Mouse (Mus musculus): ENCODE measurements around the gene Chmp6.

The Chmp6 gene

DNA sequence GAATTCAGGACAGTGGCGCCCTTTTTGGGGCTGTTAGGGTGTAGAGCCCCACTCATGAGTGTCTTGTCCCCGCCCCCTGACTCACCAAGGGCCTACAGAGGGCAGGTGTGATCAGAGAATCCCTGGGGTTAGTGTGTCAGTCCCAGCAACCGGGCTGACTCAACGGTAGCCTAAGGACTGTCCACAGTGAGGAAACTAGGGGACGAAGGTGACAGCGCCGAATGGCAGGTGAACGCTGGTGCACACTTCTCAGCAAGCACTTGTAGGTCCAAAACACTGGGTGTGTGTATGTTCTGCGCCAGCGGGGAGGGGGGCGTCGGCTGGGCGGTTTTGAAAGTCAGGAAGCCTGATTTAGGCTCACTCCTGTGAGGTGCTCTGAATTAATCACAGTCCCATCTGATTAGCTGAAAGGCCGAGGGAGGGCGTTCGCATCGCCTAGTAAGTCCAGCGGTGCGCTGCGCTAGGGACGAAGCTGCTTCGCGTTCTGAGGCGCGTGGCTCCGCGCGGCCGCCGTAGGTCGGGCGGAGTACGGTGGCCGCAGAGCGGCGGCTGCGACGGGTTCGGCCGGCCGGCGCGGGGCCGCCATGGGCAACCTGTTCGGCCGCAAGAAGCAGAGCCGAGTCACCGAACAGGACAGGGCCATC, at the start of gene Chmp6:
Chmp6 (plus strand) TSS at position 151 of the 644 bp plus-strand sequence.
- DNase-seq (ENCODE audit: low spot score): peak; percentile 72

DNA sequence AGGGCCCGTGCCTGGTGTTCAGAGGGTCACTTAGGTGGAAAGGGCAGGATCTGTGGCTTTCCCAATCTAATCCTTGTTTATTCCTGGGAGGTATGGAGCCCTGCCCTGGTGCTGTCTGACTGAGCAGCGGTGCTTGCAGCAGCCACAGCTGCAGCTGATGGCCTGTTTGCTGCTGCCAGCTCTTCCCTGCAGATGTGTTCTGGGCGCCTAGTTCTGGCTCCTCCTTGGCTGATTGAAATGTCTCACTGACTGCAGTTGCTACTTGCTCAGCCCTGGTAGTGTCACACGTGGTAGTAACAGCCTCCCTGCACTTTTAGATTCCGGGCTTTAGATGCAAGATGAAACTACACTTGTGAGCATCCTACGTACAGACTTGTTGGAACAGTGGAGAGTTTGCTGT, 46.4 kb upstream of the Chmp6 start:
- DNase-seq (ENCODE audit: low spot score): no peak

DNA sequence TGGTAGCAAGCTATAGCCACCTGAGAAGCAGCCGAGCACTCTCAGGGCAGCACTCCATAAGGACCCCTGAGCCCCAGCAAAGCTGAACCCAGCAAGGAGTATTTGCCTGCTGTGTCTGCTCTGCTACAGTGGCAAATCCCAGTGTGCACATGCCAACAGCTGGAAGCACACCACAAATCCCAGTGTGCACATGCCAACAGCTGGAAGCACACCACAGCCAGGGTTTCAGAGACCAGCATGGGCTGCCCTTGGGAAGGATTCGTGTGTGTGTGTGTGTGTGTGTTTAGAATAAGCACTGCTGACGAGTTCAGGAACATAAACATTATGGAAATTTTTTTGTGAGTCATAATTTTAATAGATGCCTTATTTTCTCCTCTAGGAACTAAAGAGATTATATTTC, 45.1 kb upstream of the Chmp6 start:
- DNase-seq (ENCODE audit: low spot score): no peak

DNA sequence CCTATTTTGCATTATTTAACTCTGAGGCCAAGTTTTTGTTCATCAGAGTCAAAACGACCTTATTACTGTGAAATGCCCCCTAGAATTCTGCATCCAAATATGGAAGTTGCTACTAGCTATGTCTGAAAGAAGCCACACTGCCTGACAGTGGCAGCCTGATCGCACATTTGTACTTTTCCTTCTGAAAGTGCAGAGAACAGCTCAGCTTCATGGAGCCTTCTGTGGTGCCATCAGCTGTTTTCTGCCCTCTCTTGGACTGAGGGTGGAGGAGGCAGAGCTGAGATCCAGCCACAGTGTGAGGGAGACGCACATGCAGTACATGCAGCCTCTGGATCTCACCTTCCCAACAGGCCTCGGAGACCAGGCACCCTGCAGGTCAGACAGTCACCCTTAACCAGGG, 44.7 kb upstream of the Chmp6 start:
- no peak for DNase-seq (ENCODE audit: low spot score)

DNA sequence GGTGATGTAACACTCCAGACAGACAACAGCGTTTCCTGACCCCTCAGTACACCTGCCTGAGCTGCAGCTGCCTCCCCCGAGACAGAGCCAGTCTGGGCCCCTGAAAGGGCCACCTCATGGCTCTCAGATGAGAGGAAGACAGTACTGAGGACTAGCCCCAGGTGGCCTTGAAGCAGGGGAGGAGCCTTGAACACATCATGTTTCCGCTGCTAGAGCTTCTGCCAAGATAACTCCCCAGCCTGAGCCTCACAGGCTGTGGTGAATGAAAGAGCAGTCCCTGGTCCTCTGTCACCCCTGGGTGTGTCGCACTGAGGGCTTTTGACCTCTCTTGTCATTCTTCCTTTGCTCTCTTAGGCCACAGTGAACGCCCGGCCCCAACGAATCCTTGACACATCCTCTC, 42.1 kb upstream of the Chmp6 start:
- no peak for DNase-seq (ENCODE audit: low spot score)

DNA sequence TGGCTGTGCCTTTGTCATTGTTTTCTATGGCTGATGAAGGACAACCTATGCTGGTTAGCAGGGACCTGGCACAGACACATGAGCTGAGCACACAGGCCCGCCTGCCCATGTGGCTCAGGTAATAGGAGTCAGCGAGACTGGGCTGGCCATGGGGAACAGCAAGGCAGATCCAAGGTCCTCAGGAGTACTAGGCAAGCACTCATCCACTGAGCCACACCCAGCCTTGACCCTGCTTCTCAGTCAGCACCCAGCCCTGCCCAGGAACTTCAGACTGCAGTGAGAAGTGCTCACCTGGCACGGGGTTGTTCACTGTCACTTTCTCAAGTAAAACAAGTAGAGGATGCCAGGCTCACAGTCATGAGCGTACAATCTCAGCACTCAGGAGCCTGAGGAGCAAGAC, 39.6 kb upstream of the Chmp6 start:
- DNase-seq (ENCODE audit: low spot score): no peak

DNA sequence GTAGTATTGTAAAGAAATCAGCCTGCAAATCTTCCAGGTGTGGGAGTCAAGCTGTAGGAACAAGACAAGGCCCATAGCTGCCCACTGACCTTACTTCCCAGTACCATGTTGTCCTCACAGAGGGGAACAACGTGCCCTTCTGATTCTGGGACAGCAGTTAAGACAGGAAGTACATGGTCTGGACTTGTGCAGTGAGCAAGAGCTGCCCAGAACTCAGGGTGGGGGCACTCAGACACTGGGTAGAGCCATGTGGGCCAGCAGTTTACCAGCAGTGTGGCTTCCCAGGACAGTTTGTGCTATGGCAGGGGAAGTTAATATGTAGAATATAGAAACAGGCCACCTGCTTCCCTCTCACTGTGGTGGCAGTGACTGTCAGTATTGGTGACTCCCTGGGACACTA, 38.4 kb upstream of the Chmp6 start:
- no peak for DNase-seq (ENCODE audit: low spot score)

DNA sequence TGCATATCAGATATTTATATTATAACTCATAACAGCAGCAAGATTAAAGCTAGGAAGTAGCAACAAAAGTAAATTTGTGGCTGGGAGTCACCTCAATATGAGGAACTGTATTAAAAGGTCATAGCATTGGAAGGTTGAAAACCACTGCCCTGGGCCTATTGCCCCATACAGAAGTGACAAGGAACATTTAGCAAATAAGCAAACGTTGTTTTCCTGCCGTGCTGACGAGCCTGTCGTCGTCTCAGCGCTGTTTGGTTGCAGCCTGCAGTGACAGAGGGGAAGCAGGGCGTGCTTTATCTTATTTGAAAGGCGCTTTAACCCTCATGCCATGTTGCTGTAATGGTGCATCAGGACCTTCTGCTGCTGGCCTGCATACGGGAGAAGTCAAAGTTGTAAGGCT, 37.6 kb upstream of the Chmp6 start:
- no peak for DNase-seq (ENCODE audit: low spot score)

DNA sequence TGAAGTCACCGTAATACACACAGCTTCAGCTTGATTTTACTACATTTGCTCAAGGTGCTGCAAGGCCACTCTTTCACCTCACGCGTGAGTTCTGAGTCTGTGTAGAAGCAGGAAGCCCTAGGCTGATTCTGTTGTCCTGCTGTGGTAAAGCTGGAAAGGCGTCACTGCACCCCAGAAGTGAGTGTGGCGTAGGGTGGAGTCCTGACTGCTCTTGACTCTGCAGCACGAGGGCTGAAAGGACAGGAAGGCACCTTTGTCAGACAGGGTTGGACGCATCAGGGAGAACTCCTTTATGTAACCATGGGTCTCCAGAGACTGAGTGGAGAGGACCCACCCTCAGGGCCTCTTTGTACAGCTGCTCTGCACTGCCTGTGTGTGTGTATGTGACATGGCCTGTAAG, 36.1 kb upstream of the Chmp6 start:
- no peak for DNase-seq (ENCODE audit: low spot score)

DNA sequence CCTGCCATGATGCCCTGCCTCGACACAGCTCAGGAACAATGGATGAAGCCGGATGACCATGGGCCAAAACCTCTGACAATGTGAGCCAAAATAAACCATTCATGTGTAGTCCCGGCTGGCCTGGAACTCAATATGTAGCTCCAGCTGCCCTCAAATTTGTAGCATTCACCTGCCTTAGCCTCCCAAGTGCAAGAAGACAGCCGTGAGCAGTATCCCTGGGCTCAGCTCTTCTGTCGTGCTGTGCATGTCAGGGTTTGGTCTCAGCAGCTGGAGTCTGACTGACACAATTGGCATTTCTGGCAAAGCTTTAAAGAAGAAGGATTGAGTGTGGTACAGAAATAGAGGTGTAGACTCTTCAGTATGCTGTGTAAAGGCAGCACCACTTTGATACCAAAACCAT, 33.7 kb upstream of the Chmp6 start:
- DNase-seq (ENCODE audit: low spot score): no peak

DNA sequence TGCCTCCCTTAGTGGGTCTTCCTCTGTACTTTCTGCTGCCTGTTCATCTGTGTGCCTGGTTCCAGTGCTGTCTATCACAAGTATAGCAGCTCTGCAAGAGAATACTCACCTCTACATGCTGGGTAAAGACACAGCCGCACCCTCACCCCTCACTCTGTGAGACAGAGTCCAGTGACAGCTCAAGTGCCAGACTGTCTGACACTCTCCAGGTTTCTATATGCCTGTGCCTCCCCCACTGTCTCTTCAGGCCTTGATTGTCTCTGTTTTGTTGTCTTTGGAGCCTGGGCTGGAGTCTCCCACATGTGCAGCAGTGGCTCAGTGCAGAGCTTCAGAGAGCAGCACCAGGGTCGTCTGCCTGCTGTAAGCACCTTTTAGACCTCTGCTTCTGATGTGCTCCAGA, 29.6 kb upstream of the Chmp6 start:
- no peak for DNase-seq (ENCODE audit: low spot score)

DNA sequence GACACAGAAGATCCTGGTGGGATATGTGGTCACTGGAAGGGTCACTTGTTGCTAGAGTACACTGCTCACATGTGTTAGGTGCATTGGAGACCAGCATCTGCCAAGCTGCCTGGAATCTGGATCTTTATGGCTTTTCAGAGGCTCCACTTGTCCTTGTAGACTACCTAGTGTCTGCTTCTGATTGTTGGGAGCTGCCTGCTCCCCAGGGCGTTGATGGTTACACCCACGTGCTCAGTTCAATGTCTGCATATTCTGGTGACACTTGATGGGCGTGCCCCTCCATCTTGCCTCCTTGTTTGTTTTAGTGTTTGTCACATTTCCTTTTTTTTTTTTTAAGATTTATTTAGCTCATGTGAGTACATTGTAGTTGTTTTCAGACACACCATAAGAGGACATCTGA, 23.3 kb upstream of the Chmp6 start:
- no peak for DNase-seq (ENCODE audit: low spot score)

DNA sequence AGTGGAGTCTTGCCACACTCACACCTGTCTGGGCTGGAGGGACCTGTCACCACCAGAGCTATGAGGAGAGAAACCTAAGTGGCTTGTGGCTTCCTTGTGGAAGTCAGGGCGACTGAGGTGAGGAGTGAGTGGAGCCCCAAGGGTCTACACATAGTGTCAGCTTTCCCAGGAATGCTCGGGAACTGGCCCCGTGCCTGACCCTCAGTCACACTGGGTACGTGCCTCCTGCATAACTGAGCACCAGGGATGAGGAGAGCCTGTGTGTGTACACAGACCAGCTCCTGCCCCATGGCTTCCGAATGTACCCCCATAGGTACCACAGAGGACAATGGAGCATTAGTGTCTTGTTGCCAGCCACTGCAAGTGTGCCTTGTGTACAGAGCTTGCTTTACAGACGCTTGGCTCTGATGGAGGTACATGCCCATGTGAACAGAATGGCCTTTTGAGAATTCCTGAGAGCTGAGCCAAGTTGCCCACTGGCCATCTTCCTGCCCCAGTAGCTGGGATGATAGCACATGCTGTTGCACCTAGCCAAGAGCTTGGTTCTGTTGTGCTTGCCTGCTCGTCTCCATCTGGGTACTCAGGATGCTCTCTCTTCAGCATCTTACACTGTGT, 21.5 kb upstream of the Chmp6 start:
- DNase-seq (ENCODE audit: low spot score): no peak

DNA sequence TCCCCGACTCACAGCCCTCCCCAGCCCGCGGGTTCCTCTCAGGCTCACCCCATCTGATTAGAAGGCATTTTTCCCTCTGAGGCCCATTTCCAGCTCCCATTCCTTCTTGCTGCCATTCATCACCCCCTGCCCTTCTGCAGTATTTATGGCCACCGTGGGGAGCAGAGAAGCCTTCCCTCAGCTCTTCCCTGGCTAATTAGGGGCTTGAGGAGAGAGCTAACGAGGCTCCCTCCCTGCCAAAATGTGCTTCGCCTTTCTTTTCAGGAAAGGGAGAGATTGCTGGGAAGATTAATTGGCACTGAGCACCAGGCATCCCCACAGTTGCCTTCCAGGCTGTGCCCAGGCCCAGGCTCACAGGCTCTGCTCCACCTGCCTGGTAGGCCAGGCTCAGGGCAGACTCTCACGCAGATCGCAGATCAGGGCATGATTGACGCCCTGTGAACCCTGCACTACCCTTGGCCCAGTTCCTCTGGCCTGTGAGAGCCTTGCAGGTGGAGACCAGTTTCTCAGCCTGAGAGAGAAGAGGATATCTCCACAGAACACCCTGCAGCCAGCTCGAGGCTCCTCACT, 19.5 kb upstream of the Chmp6 start:
- DNase-seq (ENCODE audit: low spot score): no peak

DNA sequence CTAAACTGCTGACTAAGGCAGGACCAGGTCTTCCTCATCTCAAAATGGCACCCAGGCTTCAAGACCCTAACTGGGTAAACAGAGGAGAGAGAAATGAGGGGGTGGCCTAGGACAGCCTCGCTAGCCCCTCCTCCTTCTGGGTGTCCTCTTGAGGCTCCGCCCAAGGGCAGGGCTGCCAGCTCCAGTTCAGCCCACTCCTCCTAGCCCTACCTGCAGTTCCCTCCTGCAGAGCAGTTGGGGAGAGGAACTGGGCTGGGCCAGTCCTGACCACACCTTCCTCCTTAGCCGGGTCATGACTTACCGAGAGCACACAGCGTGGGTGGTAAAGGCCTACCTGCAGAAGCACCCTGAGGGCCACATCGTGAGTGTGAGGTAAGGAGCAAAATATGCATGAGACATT, 18.6 kb upstream of the Chmp6 start:
- no peak for DNase-seq (ENCODE audit: low spot score)

DNA sequence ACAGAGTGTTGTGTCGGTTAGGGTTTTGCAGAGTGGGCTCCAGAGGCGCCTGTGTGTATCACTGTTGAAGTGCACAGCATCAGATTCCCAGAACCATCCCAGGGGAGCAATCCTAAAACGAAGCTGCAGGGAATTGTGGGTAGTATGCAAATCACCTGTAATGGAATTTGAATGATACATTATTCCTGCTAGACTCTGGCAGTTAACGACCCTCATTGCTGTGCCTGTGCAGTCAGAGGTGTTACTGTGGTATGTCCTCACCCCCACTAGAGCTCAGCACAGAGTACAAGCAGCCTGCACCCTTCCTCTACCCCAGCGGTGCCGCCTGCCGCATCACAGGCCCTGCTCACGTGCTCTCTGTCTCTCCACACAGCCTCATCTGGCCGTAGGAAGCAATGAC, 16.2 kb upstream of the Chmp6 start:
- DNase-seq (ENCODE audit: low spot score): no peak

DNA sequence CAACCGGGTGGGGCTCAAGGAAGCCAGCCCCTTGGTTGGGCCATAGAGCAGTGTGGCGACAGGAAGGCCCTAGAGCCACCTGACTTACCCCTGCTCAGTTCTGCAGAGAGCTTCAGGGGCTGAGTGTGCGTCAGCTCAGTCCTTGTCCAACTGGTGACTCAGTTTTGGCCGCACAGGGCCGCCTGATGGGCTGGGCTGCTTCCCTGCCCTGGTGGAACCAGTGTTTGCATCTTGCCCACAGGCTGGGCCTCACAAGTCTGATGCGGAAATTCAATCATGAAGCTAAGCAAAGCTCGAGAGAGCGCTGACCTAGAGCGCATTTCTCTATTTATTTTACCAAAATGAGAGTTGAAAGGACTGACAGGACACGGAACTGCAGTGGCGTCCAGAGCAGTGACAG, 14.3 kb upstream of the Chmp6 start:
- DNase-seq (ENCODE audit: low spot score): no peak

DNA sequence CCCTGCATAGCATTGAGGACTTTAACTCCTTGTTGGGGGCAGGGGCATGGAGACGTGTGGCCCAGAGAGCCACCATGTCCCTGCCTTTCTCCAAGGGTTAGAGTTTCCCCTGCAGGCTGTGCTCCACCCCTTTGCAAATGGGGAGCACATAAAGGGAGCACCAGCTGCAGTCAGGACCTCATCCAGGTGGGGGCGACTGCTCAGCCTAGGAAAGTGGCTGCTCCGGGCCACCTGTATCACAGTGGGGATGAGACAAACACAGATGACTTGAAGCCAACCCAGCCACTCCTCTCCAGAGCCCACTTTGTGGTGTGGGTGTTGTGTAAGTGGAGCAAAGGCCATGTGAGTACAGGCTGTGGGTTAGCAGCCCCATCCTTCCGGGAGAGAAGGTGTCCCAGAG, 12.1 kb upstream of the Chmp6 start:
- no peak for DNase-seq (ENCODE audit: low spot score)

DNA sequence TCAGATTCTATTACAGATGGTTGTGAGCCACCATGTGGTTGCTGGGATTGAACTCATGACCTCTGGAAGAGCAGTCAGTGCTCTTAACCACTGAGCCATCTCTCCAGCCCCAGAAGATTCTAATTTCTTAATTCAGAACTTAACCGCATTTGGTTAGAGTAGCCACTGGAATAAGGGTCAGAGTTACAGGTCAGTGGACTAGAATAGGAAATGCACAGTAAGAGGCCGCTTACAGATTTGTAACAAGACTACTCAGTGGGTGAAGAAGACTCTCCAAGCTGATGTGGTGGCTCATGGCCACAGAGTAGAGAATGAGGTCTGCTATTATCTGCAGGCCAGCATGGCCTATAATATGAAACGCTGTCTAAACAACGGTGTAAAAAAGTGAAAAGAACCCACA, 10.3 kb upstream of the Chmp6 start:
- no peak for DNase-seq (ENCODE audit: low spot score)

DNA sequence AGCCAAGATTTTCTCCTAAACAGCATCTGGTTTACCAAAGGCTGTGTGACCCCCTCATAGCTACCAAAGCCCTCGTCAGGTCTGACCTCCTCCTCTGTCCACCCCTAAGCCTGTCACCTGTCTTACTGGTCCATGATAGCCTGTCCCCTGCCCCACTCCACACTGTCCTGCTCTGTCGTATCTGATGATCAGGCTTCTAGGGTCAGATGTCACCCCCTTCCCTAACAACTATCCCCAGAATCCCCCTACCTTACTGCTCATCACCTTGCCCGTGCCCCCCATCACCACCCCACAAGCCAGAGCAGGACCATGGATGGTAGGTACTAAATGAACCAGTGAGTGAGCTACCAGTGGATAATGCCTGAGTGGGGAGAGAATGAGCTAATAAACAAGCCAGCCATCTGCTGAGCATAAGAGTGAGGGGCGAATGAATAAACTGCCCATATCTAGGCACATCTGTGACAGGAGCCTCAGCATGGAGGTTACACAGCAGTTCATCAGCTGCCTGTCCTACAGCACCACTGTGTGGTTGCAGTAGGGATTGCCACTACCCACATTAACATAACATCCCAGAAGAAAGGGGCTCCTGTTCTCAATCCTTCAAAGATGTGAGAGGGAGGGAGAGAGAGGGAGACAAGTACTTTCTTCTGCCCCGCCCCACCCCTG, 8.5 kb upstream of the Chmp6 start:
- peak; percentile 24 for DNase-seq (ENCODE audit: low spot score)

DNA sequence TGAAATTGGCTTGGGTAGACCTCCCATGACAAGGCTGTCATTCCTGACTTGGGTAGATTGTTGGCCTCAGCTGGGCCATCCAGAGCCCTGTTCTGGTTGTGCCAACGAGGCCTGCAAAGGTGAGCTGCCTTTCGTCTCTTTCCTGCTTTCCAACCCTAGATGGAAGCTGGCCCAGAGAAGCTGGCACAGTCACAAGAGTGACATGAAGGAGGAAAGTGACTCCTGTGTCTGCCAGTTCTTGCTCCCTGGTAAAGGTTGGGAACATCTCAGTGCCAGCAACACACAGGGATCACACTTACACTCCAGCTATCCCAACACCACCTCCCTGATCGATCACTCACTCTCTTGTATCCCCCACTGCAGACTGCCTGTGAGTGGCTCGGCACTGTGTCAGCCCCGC, 7.4 kb upstream of the Chmp6 start:
- DNase-seq (ENCODE audit: low spot score): no peak

DNA sequence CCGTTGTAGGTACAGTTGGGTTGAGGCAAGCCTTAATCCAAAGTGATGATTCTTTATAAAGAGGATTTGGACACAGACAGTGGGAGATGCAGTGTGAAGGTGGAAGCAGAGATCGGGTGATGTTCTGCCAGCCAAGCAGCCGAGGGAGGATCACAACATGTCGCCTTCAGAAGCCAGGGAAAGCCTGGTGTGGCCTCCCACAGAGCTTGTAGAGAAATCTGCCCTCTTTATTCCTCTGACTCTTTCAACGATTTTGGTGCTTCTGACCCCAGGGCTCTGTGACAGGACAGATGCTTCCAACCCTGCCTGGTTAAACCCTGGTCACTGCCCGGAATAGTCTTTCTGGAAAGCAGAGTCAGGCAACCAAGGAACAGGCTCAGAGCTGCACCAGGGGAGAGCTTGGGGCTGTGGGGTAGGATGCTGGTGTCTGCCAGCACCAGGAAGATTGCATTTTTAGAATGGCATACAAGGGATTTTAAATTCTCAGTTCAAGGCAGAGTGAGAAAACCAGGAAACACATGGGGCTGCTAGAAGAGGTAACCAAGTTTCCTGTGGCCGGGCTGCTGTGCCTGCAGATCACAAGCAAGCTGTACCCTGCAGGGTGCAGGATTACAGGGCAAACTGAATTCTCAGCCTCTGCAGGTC, 6.1 kb upstream of the Chmp6 start:
- no peak for DNase-seq (ENCODE audit: low spot score)

DNA sequence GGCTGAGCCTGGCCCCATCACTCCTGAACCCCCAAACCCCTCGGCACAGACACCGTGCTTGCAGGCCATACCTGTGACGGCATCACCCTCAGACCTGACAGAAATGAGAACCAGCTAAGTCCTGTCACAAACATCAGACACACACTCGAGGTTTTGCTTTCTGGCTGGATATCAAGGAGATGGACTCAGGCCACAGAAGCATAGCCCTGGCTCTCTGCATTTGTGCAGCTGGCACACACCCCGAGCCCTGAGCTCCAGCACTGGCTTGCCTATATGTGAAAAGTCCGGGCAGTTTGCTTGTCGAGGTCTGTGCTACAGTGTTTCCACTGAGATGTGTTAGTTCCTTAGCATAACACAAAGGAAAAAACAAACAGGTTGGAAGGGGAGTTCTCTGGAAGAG, 5.5 kb upstream of the Chmp6 start:
- DNase-seq (ENCODE audit: low spot score): no peak
